8 mouse cellular contexts compared by ENCODE assay signal in genomic region chr6:114875018-114875558, GRCm38 (mm10).
DNase-seq lines count a peak whose midpoint lies in the region; ATAC-seq and TF ChIP-seq lines count a peak whose summit lies in the region.

No protein-coding gene starts in this region.

- H3K79me3 ChIP-seq in C2C12 (ENCODE audit: low read depth) = peaks cover 76% of the 10 kb centered on the region

- peak; percentile 94 for DNase-seq in brain, adult 2 months (ENCODE audit: low read depth, low spot score)
- DNase-seq in heart, embryonic 10.5 days (ENCODE audit: low spot score) = peak; percentile 95
- peak; percentile 91 for DNase-seq in midbrain, postnatal 0 days (ENCODE audit: low spot score)
- peak; percentile 66 to 78 for DNase-seq in spleen, postnatal 14 days (ENCODE audit: low spot score in 2 of 2)

- no peaks in the 10 kb centered on the region for H3K9me3 ChIP-seq in heart, embryonic 10.5 days
- no peaks in the 10 kb centered on the region for H3K9me3 ChIP-seq in kidney, embryonic 14.5 days (ENCODE audit: control insufficient read depth, low read length)
- no peaks in the 10 kb centered on the region for H3K9me3 ChIP-seq in limb, embryonic 15.5 days
- no peaks in the 10 kb centered on the region for H3K9me3 ChIP-seq in midbrain, postnatal 0 days (ENCODE audit: low read length)

- H3K9ac ChIP-seq in kidney, embryonic 14.5 days (ENCODE audit: low read depth, low read length) = peak overlapping the region; percentile 76; the same call in 1 of the 2 replicates
- H3K9ac ChIP-seq in limb, embryonic 15.5 days = no peak overlapping the region
- peak overlapping the region; percentile 48 for H3K9ac ChIP-seq in midbrain, postnatal 0 days (replicated peaks; ENCODE audit: low read length, poor library complexity, severe bottlenecking)

- TF ChIP-seq POLR2A in embryonic fibroblast, embryonic 13.5 days (IDR thresholded peaks at IDR 0.05; ENCODE audit: low read depth, low read length) = peak; percentile 10

- peak overlapping the region; percentile 84 for H3K4me2 ChIP-seq in kidney, embryonic 14.5 days (replicated peaks; ENCODE audit: low read depth, low read length)
- H3K4me2 ChIP-seq in limb, embryonic 15.5 days = peak overlapping the region; percentile 69
- peak overlapping the region; percentile 70 for H3K4me2 ChIP-seq in midbrain, postnatal 0 days (ENCODE audit: low read depth, low read length, poor library complexity, severe bottlenecking)

- H3K27me3 ChIP-seq in C2C12 (ENCODE audit: control insufficient read depth, insufficient read depth, insufficient read length) = no peaks in the 10 kb centered on the region
- H3K27me3 ChIP-seq in heart, embryonic 10.5 days (ENCODE audit: insufficient read depth, poor library complexity, severe bottlenecking) = no peaks in the 10 kb centered on the region
- H3K27me3 ChIP-seq in kidney, embryonic 14.5 days (ENCODE audit: control insufficient read depth, insufficient read depth, low read length) = no peaks in the 10 kb centered on the region
- H3K27me3 ChIP-seq in limb, embryonic 15.5 days = no peaks in the 10 kb centered on the region
- no peaks in the 10 kb centered on the region for H3K27me3 ChIP-seq in midbrain, postnatal 0 days (ENCODE audit: insufficient read depth, low read length)

- peak overlapping the region; percentile 36 for H3ac ChIP-seq in C2C12 (ENCODE audit: control insufficient read depth, insufficient read length, low read depth)

- H3K4me1 ChIP-seq in embryonic fibroblast, embryonic 13.5 days (ENCODE audit: control insufficient read depth, insufficient read depth, low read length) = peaks cover 26% of the 10 kb centered on the region
- peaks cover 89% of the 10 kb centered on the region for H3K4me1 ChIP-seq in heart, embryonic 10.5 days
- H3K4me1 ChIP-seq in kidney, embryonic 14.5 days (ENCODE audit: control insufficient read depth, insufficient read depth, low read length) = peaks cover 79% of the 10 kb centered on the region
- peaks cover 94% of the 10 kb centered on the region for H3K4me1 ChIP-seq in limb, embryonic 15.5 days
- H3K4me1 ChIP-seq in midbrain, postnatal 0 days (ENCODE audit: insufficient read depth, low read length) = peaks cover 28% of the 10 kb centered on the region

- peak overlapping the region; percentile 95 for H3K27ac ChIP-seq in embryonic fibroblast, embryonic 13.5 days (ENCODE audit: insufficient read depth, low read length)
- peak overlapping the region; percentile 92 for H3K27ac ChIP-seq in heart, embryonic 10.5 days
- H3K27ac ChIP-seq in kidney, embryonic 14.5 days (ENCODE audit: low read depth, low read length) = peak overlapping the region; percentile 99
- H3K27ac ChIP-seq in limb, embryonic 15.5 days = peak overlapping the region; percentile 98
- H3K27ac ChIP-seq in midbrain, postnatal 0 days (ENCODE audit: low read depth, low read length) = peak overlapping the region; percentile 88

- under 1% methylated on average over 18 of the region's 18 CpGs for WGBS in heart, embryonic 10.5 days
- WGBS in kidney, embryonic 14.5 days = under 1% methylated on average over 18 of the region's 18 CpGs
- WGBS in limb, embryonic 15.5 days = under 1% methylated on average over 18 of the region's 18 CpGs
- WGBS in midbrain, postnatal 0 days = under 1% methylated on average over 18 of the region's 18 CpGs

- H3K4me3 ChIP-seq in C2C12 (ENCODE audit: insufficient read depth, poor library complexity, severe bottlenecking) = peak overlapping the region; percentile 42
- H3K4me3 ChIP-seq in embryonic fibroblast, embryonic 13.5 days (ENCODE audit: insufficient read depth, low read length) = peak overlapping the region; percentile 42
- H3K4me3 ChIP-seq in heart, embryonic 10.5 days = peak overlapping the region; percentile 65
- peak overlapping the region; percentile 46 for H3K4me3 ChIP-seq in kidney, embryonic 14.5 days (ENCODE audit: low read length)
- peak overlapping the region; percentile 40 for H3K4me3 ChIP-seq in limb, embryonic 15.5 days
- H3K4me3 ChIP-seq in midbrain, postnatal 0 days (ENCODE audit: low read depth, low read length) = peak overlapping the region; percentile 29

- H3K79me2 ChIP-seq in C2C12 (ENCODE audit: control insufficient read depth, insufficient read depth) = peaks cover 97% of the 10 kb centered on the region

- H3K36me3 ChIP-seq in C2C12 (ENCODE audit: control insufficient read depth, insufficient read depth) = peaks cover 3% of the 10 kb centered on the region
- H3K36me3 ChIP-seq in heart, embryonic 10.5 days = peaks cover 12% of the 10 kb centered on the region
- peaks cover 15% of the 10 kb centered on the region; the same call in 1 of the 2 replicates for H3K36me3 ChIP-seq in kidney, embryonic 14.5 days (ENCODE audit: control insufficient read depth, insufficient read depth, low read length)
- H3K36me3 ChIP-seq in limb, embryonic 15.5 days = 0 out of 2 replicates have a peak, but pooled peaks cover 7% of the 10 kb centered on the region
- H3K36me3 ChIP-seq in midbrain, postnatal 0 days (ENCODE audit: insufficient read depth, low read length) = no peaks in the 10 kb centered on the region

- TF ChIP-seq CTCF in C2C12 (IDR thresholded peaks at IDR 0.05; ENCODE audit: control insufficient read depth, insufficient read depth, insufficient read length) = no peak
- no peak for TF ChIP-seq CTCF in embryonic fibroblast, embryonic 13.5 days (IDR thresholded peaks at IDR 0.05; ENCODE audit: borderline replicate concordance, insufficient read depth, low read length)
- no peak; the same call in 1 of the 2 replicates for TF ChIP-seq CTCF in midbrain, postnatal 0 days (IDR thresholded peaks at IDR 0.05)

- ATAC-seq in kidney, embryonic 14.5 days (ENCODE audit: low FRiP score, low TSS enrichment) = peak; percentile 89
- ATAC-seq in limb, embryonic 15.5 days (ENCODE audit: insufficient number of reproducible peaks, low FRiP score, low TSS enrichment, low read depth) = peak; percentile 84
- ATAC-seq in midbrain, postnatal 0 days (ENCODE audit: low FRiP score) = peak; percentile 85

TF ChIP-seq in C2C12, 6 proteins besides CTCF, POLR2A, EP300 and RAD21:
- TF ChIP-seq MAX (IDR thresholded peaks at IDR 0.05) (peak; percentile 33), MYOG (IDR thresholded peaks at IDR 0.05; ENCODE audit: control insufficient read depth, extremely low read depth, insufficient read length) (no peak)

Comparison
In these comparisons a context has a peak if more than half of its experiments do, and no peak if none do; other contexts are left out.
1. Peak in every context shown above with its lines: DNase-seq, ATAC-seq, H3K4me3 ChIP-seq and H3K27ac ChIP-seq.